Mouse (Mus musculus): ENCODE measurements around the gene Zbtb20.

The Zbtb20 gene

GRCm38 (mm10) chr16:43300420-43300819 lies 424.7 kb downstream of the Zbtb20 start:
- no peak for DNase-seq (ENCODE audit: low read depth)

- no peak for DNase-seq (ENCODE audit: low read depth)
These were observed 426.5 kb downstream of the Zbtb20 start for GRCm38 (mm10) chr16:43302171-43302570.

- DNase-seq (ENCODE audit: low read depth) = no peak
These were observed 427.8 kb downstream of the Zbtb20 start for GRCm38 (mm10) chr16:43303245-43304197.

GRCm38 (mm10) chr16:43309968-43310431 lies 434.3 kb downstream of the Zbtb20 start:
- no peak for DNase-seq (ENCODE audit: low read depth)

GRCm38 (mm10) chr16:43324009-43324408 lies 448.3 kb downstream of the Zbtb20 start:
- DNase-seq (ENCODE audit: low read depth) = no peak

GRCm38 (mm10) chr16:43328221-43328620 lies 452.5 kb downstream of the Zbtb20 start:
- no peak for DNase-seq (ENCODE audit: low read depth)

GRCm38 (mm10) chr16:43330206-43330605 lies 454.5 kb downstream of the Zbtb20 start:
- DNase-seq (ENCODE audit: low read depth) = no peak

GRCm38 (mm10) chr16:43331440-43331839 lies 455.8 kb downstream of the Zbtb20 start:
- DNase-seq (ENCODE audit: low read depth) = no peak

GRCm38 (mm10) chr16:43332734-43333133 lies 457.1 kb downstream of the Zbtb20 start:
- DNase-seq (ENCODE audit: low read depth) = no peak

- DNase-seq (ENCODE audit: low read depth) = no peak
These were observed 457.6 kb downstream of the Zbtb20 start for GRCm38 (mm10) chr16:43333265-43333664.

- no peak for DNase-seq (ENCODE audit: low read depth)
These were observed 458.9 kb downstream of the Zbtb20 start for GRCm38 (mm10) chr16:43334411-43335150.

GRCm38 (mm10) chr16:43335151-43335823 lies 459.6 kb downstream of the Zbtb20 start:
- no peak for DNase-seq (ENCODE audit: low read depth)

GRCm38 (mm10) chr16:43335824-43336215 lies 460.1 kb downstream of the Zbtb20 start:
- no peak for DNase-seq (ENCODE audit: low read depth)

GRCm38 (mm10) chr16:43340712-43341111 lies 465.0 kb downstream of the Zbtb20 start:
- DNase-seq (ENCODE audit: low read depth) = no peak

- no peak for DNase-seq (ENCODE audit: low read depth)
These were observed 466.3 kb downstream of the Zbtb20 start for GRCm38 (mm10) chr16:43341916-43342455.

- no peak for DNase-seq (ENCODE audit: low read depth)
These were observed 470.4 kb downstream of the Zbtb20 start for GRCm38 (mm10) chr16:43346094-43346493.

GRCm38 (mm10) chr16:43355776-43356645 lies 480.3 kb downstream of the Zbtb20 start:
- no peak for DNase-seq (ENCODE audit: low read depth)

- DNase-seq (ENCODE audit: low read depth) = no peak
These were observed 483.9 kb downstream of the Zbtb20 start for GRCm38 (mm10) chr16:43359546-43359945.

GRCm38 (mm10) chr16:43360112-43360511 lies 484.4 kb downstream of the Zbtb20 start:
- DNase-seq (ENCODE audit: low read depth) = no peak

GRCm38 (mm10) chr16:43360838-43361480 lies 485.3 kb downstream of the Zbtb20 start:
- DNase-seq (ENCODE audit: low read depth) = no peak
